Mouse (Mus musculus) heart, embryonic 13.5 days (tissue): ENCODE measurements at regions not wholly inside any gene's neighbourhood (a gene's known extent, or its start where the extent isn't known, plus 50 kb on each side); places are given as distances from the start of the nearest gene placed in this dataset.

ENCODE experiments used
- ATAC-seq: fragments of 200-750 bp; cut with Nextera tagmentation; 2 replicates; pipeline ENCODE4 v1.8.0; 2017; ENCODE audit warnings: moderate TSS enrichment; ENCODE audit not compliant: insufficient number of reproducible peaks, low FRiP score, low TSS enrichment; ENCODE audit errors: extremely low read depth
- H3K27ac ChIP-seq: fragments of 300-500 bp; sonication (generic); replicated peaks from 2 replicates; pipeline ENCODE4 v1.5.1; 2015; ENCODE audit warnings: moderate library complexity, mild to moderate bottlenecking, inconsistent platforms
- H3K27me3 ChIP-seq: fragments of 300-500 bp; sonication (generic); replicated peaks from 2 replicates; pipeline ENCODE4 v1.6.1; 2015; ENCODE audit warnings: mild to moderate bottlenecking, inconsistent platforms
- H3K36me3 ChIP-seq: fragments of 300-500 bp; sonication (generic); 2 replicates; pipeline ENCODE4 v1.6.1; 2015; ENCODE audit warnings: mild to moderate bottlenecking, inconsistent platforms
- H3K4me1 ChIP-seq: fragments of 300-500 bp; sonication (generic); 2 replicates; pipeline ENCODE4 v1.6.1; 2015; ENCODE audit warnings: inconsistent platforms
- H3K4me2 ChIP-seq: fragments of 300-500 bp; sonication (generic); 2 replicates; pipeline ENCODE4 v1.6.1; 2015; ENCODE audit warnings: inconsistent platforms, mild to moderate bottlenecking, moderate library complexity
- H3K4me3 ChIP-seq: fragments of 300-500 bp; sonication (generic); 2 replicates; pipeline ENCODE4 v1.5.1; 2015; ENCODE audit warnings: moderate library complexity, mild to moderate bottlenecking, inconsistent platforms
- H3K9ac ChIP-seq: fragments of 300-500 bp; sonication (generic); 2 replicates; pipeline ENCODE4 v1.6.1; 2015; ENCODE audit warnings: inconsistent platforms, mild to moderate bottlenecking, moderate library complexity
- H3K9me3 ChIP-seq: fragments of 300-500 bp; sonication (generic); 2 replicates; pipeline ENCODE4 v1.6.1; 2016; ENCODE audit warnings: inconsistent platforms
- WGBS: fragments of 180-500 bp; shearing (Covaris S2); methylation state at CpG from one replicate; pipeline ENCODE4 v1.1.7; 2015; ENCODE audit warnings: mixed read lengths; 5-methylcytosine and 5-hydroxymethylcytosine counted together

GRCm38 (mm10) chr2:179192906-179193496 is 249.2 kb upstream of the Cdh4 start:
- 67% methylated on average over 6 of the region's 6 CpGs for WGBS
- no peak; the same call in 1 of the 2 replicates for ATAC-seq
- Histone ChIP-seq H3K27me3 (peaks cover 15% of the 10 kb centered on the region; the same call in 1 of the 2 replicates), H3K9me3 (no peaks in the 10 kb centered on the region), H3K4me1 (no peaks in the 10 kb centered on the region), H3K4me2 (no peak overlapping the region), H3K4me3 (no peak overlapping the region), H3K9ac (no peak overlapping the region), H3K27ac (no peak overlapping the region), H3K36me3 (no peaks in the 10 kb centered on the region)

- 39% methylated on average over 9 of the region's 9 CpGs for WGBS
Observed at GRCm38 (mm10) chr2:179193507-179194160, 248.6 kb upstream of the Cdh4 start.

GRCm38 (mm10) chr2:179197471-179197870 is 244.8 kb upstream of the Cdh4 start:
- H3K9me3 ChIP-seq = no peaks in the 10 kb centered on the region
- H3K4me1 ChIP-seq = no peaks in the 10 kb centered on the region
- no peak overlapping the region for H3K4me2 ChIP-seq
- H3K36me3 ChIP-seq = no peaks in the 10 kb centered on the region
- ATAC-seq = no peak
- no peak overlapping the region for H3K9ac ChIP-seq
- no peak overlapping the region for H3K27ac ChIP-seq
- peaks cover 6% of the 10 kb centered on the region; the same call in 1 of the 2 replicates for H3K27me3 ChIP-seq
- H3K4me3 ChIP-seq = no peak overlapping the region
- 71% methylated on average over 1 of the region's 1 CpGs for WGBS

More at GRCm38 (mm10) chr2:179193507-179194160, 248.6 kb upstream of the Cdh4 start:
- Histone ChIP-seq H3K27me3 (peaks cover 15% of the 10 kb centered on the region; the same call in 1 of the 2 replicates), H3K36me3 (no peaks in the 10 kb centered on the region), H3K4me3 (no peak overlapping the region), H3K9ac (no peak overlapping the region), H3K27ac (no peak overlapping the region), H3K4me1 (no peaks in the 10 kb centered on the region), H3K4me2 (no peak overlapping the region), H3K9me3 (no peaks in the 10 kb centered on the region)
- ATAC-seq = no peak

- no peaks in the 10 kb centered on the region for H3K36me3 ChIP-seq
- WGBS = 10% methylated on average over 6 of the region's 6 CpGs
- no peak overlapping the region for H3K4me3 ChIP-seq
- no peak for ATAC-seq
- H3K27me3 ChIP-seq = no peaks in the 10 kb centered on the region
- no peaks in the 10 kb centered on the region for H3K9me3 ChIP-seq
- no peaks in the 10 kb centered on the region for H3K4me1 ChIP-seq
- no peak overlapping the region for H3K27ac ChIP-seq
- H3K9ac ChIP-seq = no peak overlapping the region
- no peak overlapping the region for H3K4me2 ChIP-seq
Observed at GRCm38 (mm10) chr2:179200495-179200894, 241.7 kb upstream of the Cdh4 start.

GRCm38 (mm10) chr2:179210164-179210805 is 231.9 kb upstream of the Cdh4 start:
- Histone ChIP-seq H3K9ac (no peak overlapping the region), H3K4me3 (no peak overlapping the region), H3K27me3 (no peaks in the 10 kb centered on the region; the same call in 1 of the 2 replicates), H3K9me3 (no peaks in the 10 kb centered on the region), H3K4me2 (no peak overlapping the region), H3K36me3 (no peaks in the 10 kb centered on the region), H3K4me1 (no peaks in the 10 kb centered on the region), H3K27ac (no peak overlapping the region)
- WGBS = 65% methylated on average over 10 of the region's 10 CpGs
- ATAC-seq = no peak

GRCm38 (mm10) chr2:179216773-179217172 is 225.5 kb upstream of the Cdh4 start:
- H3K27ac ChIP-seq = no peak overlapping the region
- WGBS = 66% methylated on average over 2 of the region's 2 CpGs

GRCm38 (mm10) chr2:179228096-179228495 is 214.1 kb upstream of the Cdh4 start:
- Histone ChIP-seq H3K27ac (no peak overlapping the region), H3K9ac (no peak overlapping the region), H3K9me3 (no peaks in the 10 kb centered on the region), H3K4me3 (no peak overlapping the region), H3K4me2 (no peak overlapping the region), H3K4me1 (no peaks in the 10 kb centered on the region), H3K27me3 (no peaks in the 10 kb centered on the region), H3K36me3 (no peaks in the 10 kb centered on the region)
- no peak for ATAC-seq
- 68% methylated on average over 7 of the region's 7 CpGs for WGBS

More at GRCm38 (mm10) chr2:179216773-179217172, 225.5 kb upstream of the Cdh4 start:
- H3K9ac ChIP-seq = no peak overlapping the region
- ATAC-seq = no peak
- no peaks in the 10 kb centered on the region for H3K9me3 ChIP-seq
- H3K4me3 ChIP-seq = no peak overlapping the region
- no peaks in the 10 kb centered on the region for H3K4me1 ChIP-seq
- no peaks in the 10 kb centered on the region for H3K36me3 ChIP-seq
- H3K4me2 ChIP-seq = no peak overlapping the region
- H3K27me3 ChIP-seq = no peaks in the 10 kb centered on the region; the same call in 1 of the 2 replicates

GRCm38 (mm10) chr2:179231708-179232354 is 210.4 kb upstream of the Cdh4 start:
- WGBS = 77% methylated on average over 6 of the region's 6 CpGs
- ATAC-seq = no peak

GRCm38 (mm10) chr2:179238166-179238565 is 204.1 kb upstream of the Cdh4 start:
- Histone ChIP-seq H3K36me3 (no peaks in the 10 kb centered on the region), H3K4me1 (no peaks in the 10 kb centered on the region), H3K27me3 (no peaks in the 10 kb centered on the region), H3K9ac (no peak overlapping the region), H3K27ac (no peak overlapping the region), H3K4me2 (no peak overlapping the region), H3K4me3 (no peak overlapping the region), H3K9me3 (no peaks in the 10 kb centered on the region; the same call in 1 of the 2 replicates)
- ATAC-seq = no peak
- 77% methylated on average over 11 of the region's 11 CpGs for WGBS

More at GRCm38 (mm10) chr2:179231708-179232354, 210.4 kb upstream of the Cdh4 start:
- Histone ChIP-seq H3K9me3 (no peaks in the 10 kb centered on the region), H3K27me3 (no peaks in the 10 kb centered on the region), H3K4me3 (no peak overlapping the region), H3K4me2 (no peak overlapping the region), H3K4me1 (no peaks in the 10 kb centered on the region), H3K9ac (no peak overlapping the region), H3K27ac (no peak overlapping the region), H3K36me3 (no peaks in the 10 kb centered on the region)

- no peaks in the 10 kb centered on the region for H3K9me3 ChIP-seq
- H3K9ac ChIP-seq = no peak overlapping the region
- H3K4me1 ChIP-seq = no peaks in the 10 kb centered on the region
- H3K4me2 ChIP-seq = no peak overlapping the region
- no peaks in the 10 kb centered on the region for H3K36me3 ChIP-seq
- ATAC-seq = no peak
- WGBS = 70% methylated on average over 2 of the region's 2 CpGs
- no peaks in the 10 kb centered on the region for H3K27me3 ChIP-seq
- H3K27ac ChIP-seq = no peak overlapping the region
- no peak overlapping the region for H3K4me3 ChIP-seq
Observed at GRCm38 (mm10) chr2:179260892-179261291, 181.3 kb upstream of the Cdh4 start.

- ATAC-seq = no peak
- H3K9me3 ChIP-seq = peaks cover 2% of the 10 kb centered on the region; the same call in 1 of the 2 replicates
- H3K27ac ChIP-seq = no peak overlapping the region
- no peaks in the 10 kb centered on the region for H3K27me3 ChIP-seq
- no peak overlapping the region for H3K4me3 ChIP-seq
- WGBS = 63% methylated on average over 4 of the region's 4 CpGs
- H3K36me3 ChIP-seq = no peaks in the 10 kb centered on the region
- H3K4me2 ChIP-seq = no peak overlapping the region
- H3K9ac ChIP-seq = no peak overlapping the region
- H3K4me1 ChIP-seq = no peaks in the 10 kb centered on the region
Observed at GRCm38 (mm10) chr2:179263888-179264287, 178.3 kb upstream of the Cdh4 start.
